Mouse (Mus musculus) yolk sac, embryonic 10.5 days (tissue): ENCODE data around the gene Arpp21.

ENCODE experiments used
- DNase-seq: peaks from one replicate; pipeline ENCODE4 v3.0.0-alpha.2; 2017; ENCODE audit warnings: low spot score

Gene Arpp21

DNA sequence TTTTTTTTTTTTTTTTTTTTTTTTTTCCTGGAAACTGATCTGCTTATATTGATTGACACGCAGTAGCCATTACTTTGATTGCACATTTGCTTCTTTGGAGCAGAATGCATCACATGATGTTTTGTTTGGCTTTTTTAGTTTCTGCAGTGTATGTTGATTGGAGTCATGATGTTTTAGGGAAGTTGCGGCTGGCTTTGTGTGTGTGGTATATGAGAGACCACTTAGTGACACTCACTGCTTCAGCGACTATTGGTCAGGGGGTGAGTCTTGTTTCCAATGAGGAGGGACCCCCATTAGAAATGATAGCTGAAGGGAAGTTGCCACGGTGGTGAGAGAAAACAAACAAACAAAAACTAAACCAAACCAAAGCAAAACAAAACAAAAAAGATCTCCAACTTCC lies 55.7 kb downstream of the Arpp21 start:
- DNase-seq = no peak

DNA sequence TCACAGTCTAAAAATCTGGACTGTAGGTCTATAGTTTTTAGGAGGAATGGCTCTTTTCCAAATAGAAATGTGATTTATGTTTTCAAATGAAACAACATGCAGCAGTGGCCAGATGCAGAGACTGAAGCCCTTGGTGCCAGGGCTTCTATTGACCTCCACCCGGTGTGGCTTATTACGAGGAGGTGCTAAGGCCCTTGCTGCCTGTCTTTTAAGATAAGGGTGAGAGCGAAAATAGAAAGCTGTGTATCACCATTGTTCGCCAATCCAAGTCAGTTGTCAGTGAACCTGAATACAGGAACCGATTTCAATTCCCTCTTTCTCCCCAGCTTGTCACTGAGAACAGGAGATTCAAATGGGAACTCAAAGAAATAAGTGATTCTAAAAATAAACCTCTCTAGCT lies 57.3 kb downstream of the Arpp21 start:
- DNase-seq = no peak

DNA sequence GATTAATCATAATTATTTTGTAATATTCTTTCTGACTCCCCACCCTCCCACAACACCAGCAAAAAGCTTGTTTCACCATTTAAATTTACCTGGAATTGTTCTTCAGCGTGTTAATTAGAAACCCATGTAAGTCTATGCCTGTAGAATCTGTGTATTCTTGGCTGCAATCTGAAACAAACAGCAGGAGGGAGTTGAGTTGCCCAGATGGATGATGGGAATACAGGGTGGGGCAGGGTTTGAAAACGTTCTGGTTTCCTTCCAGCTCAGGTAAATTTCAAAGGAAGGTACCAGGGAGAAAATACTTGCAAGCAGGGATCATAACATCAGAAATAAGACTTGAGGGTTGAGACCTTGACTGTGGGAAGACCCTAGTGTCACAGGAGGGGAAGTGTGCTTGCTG lies 58.2 kb downstream of the Arpp21 start:
- DNase-seq = no peak

DNA sequence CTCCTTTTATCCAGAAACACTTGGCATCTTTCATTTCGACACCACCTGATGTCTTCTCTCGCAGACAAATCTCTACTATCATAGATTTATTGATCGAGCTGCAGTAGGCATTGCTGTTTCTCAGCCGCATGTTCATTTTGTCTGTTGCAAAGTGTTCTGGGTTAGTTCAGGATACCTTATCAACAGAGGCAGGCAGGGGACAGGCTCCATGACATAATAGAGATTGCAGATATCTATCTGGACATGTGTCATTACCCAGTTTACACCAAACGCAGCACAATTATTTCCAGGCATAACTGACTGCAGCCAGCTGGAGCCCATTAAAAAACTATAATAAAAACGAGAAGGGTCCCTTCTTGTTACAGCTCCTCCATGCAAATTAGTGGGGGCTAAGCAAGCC lies 59.4 kb downstream of the Arpp21 start:
- no peak for DNase-seq

DNA sequence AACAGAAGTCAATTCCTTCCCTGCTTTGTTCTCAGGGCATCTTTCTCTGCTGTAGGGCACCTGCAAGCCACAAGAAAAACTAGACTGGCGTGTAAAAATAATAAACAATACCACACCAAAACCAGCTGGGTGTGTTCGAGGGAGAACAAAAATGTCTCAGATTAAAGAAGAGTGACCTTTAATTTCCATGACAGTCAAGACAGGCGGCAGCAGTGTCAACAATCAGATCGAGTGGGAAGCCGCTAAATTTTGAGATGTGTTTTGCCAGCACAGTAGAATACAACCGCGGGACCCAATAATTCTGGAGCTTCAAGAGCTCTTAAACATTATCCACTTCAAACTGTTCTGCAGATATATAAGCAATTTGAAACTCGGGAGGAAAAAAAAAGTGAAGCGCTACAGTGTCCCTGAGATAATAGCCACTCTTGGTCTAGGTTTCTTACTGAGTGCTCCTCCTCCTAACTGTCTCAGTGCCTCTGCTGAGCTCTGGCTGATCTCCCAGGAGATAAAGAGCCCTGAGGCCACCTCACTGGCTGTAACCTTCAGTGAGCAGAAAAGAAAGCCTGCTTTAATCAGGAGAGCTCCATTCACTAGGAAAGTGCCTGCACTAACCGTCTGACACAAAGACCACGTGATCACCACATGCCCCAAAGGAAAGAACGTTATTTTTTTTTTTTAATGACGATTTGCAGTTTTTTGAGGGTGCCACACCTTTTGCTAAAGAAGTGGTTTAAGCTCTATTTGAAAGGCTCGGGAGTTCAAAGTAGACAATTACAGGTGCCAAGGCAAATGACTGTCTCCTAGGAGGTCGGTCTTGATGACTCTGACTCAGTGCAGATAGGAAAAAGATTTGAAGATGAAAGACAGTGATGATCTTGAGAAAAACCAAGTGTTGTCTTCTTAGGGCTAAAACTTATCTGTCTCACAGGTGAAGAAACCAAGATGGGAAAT lies 61.1 kb downstream of the Arpp21 start:
- no peak for DNase-seq

DNA sequence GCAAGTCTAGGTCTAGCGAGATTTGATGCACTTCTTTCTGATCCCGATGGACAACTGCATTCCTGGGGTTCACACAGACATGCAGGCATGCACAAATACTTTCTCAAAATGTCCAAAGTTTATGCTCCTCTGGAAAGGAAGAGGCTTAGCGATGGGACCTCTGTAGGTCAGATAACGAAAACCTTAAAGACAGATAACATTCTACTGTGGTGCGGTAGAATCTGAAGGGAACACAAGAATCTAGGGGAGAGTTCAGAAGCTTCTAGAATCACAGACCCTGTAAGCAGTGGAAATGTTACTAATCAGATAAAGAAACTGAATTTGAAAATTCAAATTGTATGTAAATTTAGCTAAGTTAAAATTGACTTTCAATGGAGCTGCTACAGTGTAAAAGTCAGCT lies 62.0 kb downstream of the Arpp21 start:
- no peak for DNase-seq

DNA sequence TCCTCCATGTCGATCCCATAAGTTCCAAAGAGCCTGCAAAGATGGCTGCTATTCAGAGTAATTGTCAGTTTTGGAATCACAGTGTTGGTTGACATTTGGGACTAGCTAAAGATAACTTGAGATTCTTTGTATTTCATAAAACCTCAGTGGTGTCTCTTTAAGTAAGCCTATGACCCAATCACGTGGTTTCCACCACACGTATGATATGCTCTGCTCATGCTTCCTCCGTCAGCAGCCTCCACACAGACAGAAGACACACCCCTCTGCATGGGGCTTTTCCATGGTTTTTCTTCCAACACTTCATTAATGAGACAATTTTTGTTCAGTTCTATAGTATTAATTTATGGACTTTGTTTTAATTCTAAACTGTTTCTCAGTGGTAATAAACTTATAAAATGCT lies 71.1 kb downstream of the Arpp21 start:
- DNase-seq = no peak

DNA sequence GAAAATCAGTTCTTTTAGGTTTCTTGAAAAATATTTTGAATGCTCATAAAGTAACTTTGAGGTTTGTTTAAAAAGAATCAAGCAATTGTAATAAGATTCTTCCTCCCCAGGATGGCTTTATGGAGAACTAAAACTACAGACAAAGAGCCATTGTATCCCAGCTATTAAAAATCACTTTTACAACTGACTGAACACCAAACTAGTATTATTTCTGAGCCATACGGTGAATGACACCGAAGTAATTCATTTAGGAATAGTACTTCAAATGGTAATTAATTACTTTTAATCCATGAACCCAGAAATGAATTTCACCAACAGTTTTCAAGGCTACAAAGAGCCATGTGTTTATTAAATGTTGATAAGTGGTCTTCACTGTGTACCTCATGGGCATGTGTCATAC lies 74.8 kb downstream of the Arpp21 start:
- no peak for DNase-seq

DNA sequence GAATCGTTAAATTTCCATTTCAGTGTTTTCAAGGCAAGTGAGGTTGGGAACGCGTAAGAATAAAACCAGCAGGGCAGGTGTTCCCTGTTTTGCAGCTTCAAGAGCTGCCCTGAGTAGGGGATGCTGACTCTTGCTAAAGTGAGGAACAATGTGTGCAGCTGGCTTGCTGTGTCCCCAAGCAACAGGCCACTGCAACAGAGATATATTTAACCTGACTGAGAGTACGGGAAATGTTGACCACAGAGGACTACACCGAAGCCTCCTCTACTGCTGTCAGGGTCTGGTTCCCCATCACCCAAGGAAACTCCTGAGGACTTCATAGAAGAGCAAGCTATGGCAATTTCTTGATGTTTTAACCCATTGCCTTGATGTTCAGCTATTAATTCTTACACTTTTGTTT lies 81.8 kb downstream of the Arpp21 start:
- no peak for DNase-seq

DNA sequence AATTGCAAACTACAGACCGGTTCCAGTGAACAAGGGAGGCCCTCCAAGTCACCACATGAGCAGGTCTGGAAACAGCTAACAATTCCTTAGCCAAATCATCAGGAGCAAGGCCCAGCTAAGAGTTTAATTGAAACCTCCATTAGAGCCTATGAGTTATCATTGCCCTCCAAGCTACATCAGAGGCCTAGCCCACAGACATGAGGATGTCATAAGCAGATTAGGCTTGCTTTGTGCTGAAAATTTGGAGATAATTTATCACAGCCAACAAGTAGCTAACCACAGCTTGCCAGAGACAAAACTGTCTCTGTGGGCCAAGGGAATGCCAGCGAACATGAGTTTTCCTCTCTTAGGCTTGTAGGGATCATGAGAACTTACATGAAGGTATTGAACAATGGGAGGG lies 83.0 kb downstream of the Arpp21 start:
- DNase-seq = no peak

DNA sequence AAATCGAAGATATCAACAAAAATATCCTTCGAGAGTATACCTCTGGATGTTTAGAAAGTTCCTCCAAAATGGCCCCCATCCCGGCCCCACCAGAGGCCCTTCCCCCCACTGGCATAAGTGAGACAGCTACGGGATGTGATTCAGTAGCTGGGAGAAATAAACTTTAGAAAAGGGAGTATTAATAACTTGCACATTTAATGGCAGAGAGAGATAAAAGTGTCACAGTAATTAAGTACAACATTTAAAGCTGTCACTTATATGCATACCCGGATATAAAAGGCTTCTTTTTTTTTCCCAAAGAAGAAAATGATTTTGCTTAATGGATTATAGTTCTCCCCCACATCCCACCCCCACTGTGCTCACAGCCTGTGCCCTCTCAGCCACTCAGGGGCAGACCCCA lies 84.6 kb downstream of the Arpp21 start:
- no peak for DNase-seq

DNA sequence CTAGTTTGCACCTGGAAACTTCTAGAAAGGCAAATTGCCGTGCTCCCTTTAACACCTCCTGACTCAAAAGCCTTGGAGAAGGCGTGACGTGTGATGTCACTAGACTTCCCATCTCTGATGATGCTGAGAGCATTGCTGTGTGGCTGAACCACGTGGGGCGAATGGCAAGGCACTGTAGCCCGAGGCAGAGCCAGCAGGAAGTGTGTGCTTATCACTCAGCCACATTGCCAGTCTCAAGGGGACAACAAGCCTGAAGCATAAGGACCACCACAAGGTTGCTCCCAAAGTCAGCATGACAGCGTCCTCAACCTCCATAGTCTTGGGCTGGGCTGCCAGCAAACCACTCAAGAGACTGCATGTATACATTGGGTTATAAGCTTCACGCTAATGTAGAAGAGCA lies 95.1 kb downstream of the Arpp21 start:
- DNase-seq = no peak

DNA sequence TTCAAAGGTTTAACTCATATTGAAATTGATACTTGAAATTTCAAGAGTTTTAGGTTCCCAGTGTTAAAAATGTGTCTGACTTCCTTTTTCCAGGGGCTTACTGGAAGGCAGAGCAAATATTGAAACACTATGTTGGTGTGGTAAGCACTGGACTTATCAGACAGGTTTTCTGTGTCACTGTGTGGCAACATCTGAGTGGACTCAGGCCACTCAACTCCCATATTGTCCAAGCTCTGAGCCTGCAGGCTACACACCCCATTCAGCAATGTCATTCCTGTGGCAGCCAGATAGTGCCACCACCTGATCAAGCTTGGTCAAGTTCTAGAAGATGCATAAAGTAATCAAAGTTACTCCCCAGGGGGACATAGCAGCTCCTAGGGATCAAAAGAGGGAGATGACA lies 97.9 kb downstream of the Arpp21 start:
- DNase-seq = no peak

DNA sequence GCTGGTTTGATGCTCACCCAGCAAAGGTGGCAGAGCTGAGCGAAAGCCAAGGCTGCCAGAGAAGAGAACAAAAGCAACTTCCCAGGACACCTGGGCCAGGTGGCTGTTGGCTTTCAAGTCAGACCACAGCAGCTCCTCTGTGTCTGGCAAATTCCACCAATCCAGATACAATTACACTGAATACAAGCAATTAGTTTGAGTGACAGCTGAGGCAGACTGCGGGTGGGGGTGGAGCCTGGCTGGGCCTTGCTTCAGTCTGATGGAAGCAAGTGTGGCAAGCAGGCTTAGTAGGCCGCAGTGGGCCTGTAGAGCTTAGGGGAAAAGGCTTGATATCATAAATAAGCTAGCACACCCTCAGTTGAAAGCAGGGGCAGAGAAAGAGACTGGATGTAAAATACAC lies 104.9 kb downstream of the Arpp21 start:
- no peak for DNase-seq

DNA sequence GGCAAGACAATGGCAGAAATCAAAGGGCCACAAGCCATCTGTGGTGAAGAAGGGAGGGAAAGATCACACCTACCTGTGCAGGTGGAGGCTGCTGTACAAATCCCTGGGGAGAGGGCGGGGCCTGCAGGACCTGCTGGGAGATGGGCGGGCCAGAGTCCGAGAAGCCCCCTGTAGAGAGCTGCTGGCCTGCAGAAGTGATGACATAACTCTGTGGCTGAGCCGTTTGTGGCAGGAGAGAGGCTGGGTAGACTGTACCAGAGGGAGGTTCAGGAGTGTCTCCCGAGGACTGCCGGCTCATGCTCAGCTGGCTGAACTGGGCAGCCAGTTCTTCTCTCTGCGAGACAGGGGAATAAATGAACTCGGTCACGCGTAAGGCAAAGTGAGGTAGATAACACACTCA lies 111.1 kb downstream of the Arpp21 start:
- no peak for DNase-seq

DNA sequence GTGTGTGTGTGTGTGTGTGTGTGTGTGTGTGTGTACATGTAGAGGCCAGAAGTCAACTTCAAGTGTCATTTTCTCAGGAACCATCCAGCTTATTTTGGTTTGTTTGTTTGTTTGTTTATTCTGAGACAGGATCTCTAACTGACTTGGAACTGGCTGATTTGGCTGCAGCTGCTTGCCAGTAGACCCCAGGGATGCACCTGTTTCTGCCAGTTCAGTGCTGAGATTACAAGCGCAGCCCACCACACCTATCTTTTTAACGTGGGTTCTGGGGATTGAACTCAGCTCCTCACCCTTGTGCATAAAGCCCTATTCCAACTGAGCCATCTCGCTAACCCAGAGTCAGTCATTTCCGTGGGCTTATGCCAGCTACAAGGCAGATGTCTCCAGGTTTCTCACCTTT lies 111.6 kb downstream of the Arpp21 start:
- DNase-seq = no peak

DNA sequence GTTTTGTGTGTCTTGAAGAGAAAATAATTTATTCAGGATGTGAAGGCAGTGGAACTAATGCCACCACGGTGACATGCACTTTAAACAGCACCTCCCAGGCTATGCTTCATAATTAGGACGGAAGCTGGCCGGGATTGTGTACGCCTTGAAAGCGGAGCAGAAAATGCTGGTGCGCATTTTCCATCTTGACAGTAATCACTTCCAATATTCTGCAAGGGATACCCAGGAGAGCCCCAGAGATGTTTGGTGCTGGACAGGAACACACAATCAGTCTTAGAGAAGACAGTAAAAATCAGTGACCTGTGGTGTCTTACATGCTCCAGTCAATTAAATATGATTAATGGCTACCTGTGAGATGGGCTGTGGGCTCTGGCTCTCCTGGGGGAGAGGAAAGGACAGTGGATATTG lies 112.3 kb downstream of the Arpp21 start:
- no peak for DNase-seq

DNA sequence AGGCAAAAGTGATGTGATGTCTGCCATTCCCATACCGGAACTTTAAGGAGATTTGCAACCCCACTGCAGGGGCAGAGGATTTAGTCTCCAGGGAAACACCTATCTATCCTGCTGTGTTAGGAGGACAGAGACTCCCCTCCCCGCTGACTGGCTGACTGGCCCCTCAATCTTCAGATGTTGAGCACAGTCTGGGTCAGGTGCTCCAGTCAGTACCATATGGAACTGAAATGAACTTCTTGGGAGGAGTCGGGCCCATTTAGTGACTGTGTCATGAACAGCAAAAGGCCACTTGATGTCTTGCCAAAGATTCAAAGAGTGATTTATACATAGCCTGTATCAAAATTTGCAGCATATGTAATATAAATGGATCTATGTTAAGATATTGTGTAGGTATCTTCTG lies 116.2 kb downstream of the Arpp21 start:
- no peak for DNase-seq

DNA sequence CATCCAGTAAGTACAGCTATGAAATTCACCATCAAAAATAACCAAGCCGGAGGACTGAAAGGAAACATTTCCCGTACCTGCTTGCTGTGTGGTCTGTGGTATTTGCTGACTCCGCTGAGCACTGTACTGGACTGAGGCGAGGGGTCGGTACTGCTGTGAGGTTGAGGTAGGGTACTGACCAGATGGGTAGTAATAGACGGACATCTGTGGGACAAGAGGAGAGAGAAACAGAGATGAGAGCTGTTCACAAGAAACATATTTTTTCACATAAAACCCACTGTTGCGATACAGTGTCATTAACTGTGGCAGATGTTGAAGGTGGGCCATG lies 116.7 kb downstream of the Arpp21 start:
- no peak for DNase-seq

DNA sequence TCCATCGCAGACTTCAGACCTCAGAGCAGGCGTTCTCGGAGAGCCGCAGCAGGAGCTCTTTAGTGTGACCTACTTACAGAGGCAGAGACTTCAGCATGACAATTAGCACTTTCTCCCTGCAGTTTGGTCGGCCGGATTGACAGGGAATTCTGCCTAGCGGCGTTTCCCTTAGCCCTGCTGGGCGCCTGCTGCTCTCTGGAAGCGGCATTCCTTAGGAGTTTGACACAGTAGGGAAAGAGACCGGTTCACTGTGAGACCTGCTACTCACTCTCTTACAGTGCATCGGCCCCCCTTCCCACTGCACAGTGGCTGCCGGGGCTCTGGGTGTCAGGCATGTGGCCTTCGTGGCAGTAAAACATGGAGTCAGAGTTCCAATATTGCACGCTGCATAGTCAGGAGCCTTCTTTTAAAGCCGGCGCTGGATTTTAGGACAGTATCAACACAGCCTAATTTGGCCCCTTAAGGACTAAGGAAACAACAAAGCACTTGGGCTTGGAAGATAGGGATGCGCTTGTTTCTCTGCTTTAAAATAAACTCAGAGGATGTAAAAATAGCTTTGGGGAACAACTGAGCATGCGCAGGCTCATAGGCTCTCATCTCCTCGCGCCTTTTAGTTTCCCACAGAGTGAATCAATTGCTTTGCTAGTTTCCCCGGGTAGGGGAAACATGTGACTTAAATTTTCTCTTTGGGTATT lies 117.2 kb downstream of the Arpp21 start:
- no peak for DNase-seq

DNA sequence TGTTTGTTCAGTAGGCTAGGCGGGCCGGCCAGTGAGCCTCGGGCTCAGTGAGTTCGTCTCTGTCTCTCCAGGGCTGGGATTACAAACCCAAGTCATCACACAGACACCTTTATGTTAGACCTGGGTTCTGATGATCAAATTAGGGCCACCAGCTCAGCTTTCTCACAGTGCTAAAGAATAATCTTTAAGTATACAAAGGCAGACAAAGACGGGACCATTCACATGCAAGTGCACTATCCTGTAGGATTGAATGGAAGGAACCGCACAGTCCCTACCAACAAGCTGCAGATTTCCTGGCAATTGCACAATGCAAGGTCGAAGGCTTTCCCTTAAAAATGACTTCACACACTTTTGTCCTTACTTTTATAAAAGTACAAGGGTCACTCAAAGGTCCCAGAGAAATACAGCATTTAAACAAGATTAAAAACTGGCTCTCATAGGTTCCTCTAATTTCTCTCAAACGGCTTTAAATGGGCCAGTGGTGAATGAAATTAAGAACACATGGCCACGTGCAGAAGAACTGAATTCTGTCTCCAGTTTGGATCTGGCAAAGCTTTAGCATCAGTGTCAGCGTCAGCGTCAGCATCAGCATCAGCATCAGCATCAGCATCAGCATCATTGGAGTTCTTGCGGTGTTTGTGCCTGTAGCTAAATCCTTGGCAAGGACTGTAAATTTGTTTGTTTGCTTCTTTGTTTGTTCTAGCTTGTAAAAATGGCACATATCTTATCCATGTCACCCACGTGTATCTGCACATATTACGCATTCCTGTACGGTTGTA lies 117.9 kb downstream of the Arpp21 start:
- DNase-seq = no peak

DNA sequence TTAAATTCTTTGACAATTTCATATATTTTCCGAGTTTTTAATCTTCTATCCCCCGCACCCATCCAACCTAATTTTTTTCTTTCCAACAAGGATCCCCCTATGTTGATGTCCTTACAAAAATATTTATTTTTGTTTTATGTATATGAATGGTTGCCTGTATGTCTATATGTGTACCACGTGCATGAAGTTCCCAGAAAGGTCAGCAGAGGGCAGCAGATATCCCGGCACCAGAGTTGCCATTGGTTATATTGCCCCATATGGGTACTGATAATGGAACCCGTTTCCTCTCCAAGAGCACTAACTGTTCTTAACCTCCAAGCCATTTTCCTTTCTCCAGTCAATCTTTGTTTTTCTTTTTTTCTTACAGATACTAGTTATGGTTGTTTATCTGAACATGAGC lies 124.1 kb downstream of the Arpp21 start:
- DNase-seq = no peak

DNA sequence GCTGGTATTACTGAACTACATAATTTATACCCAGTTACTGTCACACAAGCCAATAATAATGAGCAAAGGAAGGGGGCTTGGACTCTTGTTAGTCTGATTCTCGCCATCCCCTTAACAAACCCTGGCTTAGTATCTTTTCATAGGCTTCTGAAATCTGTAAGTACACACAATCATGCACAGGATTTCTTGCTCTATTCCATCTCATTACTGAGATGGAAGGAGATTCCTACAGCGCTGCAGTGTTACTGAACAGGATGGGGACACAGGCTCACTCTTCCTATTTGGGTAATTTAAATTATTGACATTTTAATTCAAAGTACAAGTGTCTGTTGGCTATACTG lies 132.9 kb downstream of the Arpp21 start:
- DNase-seq = no peak
